Mouse (Mus musculus) megakaryocyte, embryonic 14.5 days (primary cell): ENCODE results near the gene Nde1.

Experiments used
- FLI1 ChIP-seq: IDR thresholded peaks from 2 replicates; pipeline ENCODE4 v1.6.1; 2012; ENCODE audit warnings: low read length, inconsistent platforms, mixed read lengths
- GATA1 ChIP-seq: IDR thresholded peaks from 3 replicates; pipeline ENCODE4 v1.6.1; 2012; ENCODE audit warnings: mixed read lengths, low read length, inconsistent platforms, borderline replicate concordance

GRCm38 (mm10) chr16:14182360-14182759, 19.3 kb downstream of the Nde1 start:
- no peak for TF ChIP-seq FLI1
- no peak for TF ChIP-seq GATA1
